Mouse (Mus musculus) MEL (cell line): ENCODE measurements around the gene Ncam1. TPM values are rescaled to one million over a fixed set of nuclear protein-coding genes. Genes with fewer than 3 reads are reported as not detected.

Experiments
- DNase-seq: peaks from one replicate; pipeline ENCODE4 v3.0.0; 2011; ENCODE audit warnings: low read depth, low spot score
- H3K27ac ChIP-seq: 2 replicates; pipeline ENCODE4 v1.5.1; 2012; ENCODE audit warnings: low read depth, mild to moderate bottlenecking, control low read depth, low read length, moderate library complexity; ENCODE audit not compliant: control insufficient read depth
- H3K27me3 ChIP-seq, 2 experiments: fragments of 150-350 bp in 1 of 2; sonication (generic) in 1 of 2; 2 replicates each; pipeline ENCODE4 v1.6.1; 2012; ENCODE audit warnings: low read length in 2 of 2, mild to moderate bottlenecking in 2 of 2, improper control_type of control experiment in 1 of 2, moderate library complexity in 1 of 2; ENCODE audit not compliant: insufficient read depth in 2 of 2, control insufficient read depth in 1 of 2
- H3K36me3 ChIP-seq, 2 experiments: 2 replicates each; pipeline ENCODE4 v1.6.1; 2012 to 2014; ENCODE audit warnings: low read length in 2 of 2, improper control_type of control experiment in 1 of 2, inconsistent platforms in 1 of 2, mild to moderate bottlenecking in 1 of 2; ENCODE audit not compliant: insufficient read depth in 2 of 2, control insufficient read depth in 1 of 2
- H3K4me1 ChIP-seq, 2 experiments: fragments of 150-350 bp in 1 of 2; sonication (generic) in 1 of 2; 2 replicates each; pipeline ENCODE4 v1.6.1; 2012; ENCODE audit warnings: low read length in 2 of 2, improper control_type of control experiment in 1 of 2, mild to moderate bottlenecking in 1 of 2; ENCODE audit not compliant: insufficient read depth in 2 of 2, control insufficient read depth in 1 of 2
- H3K4me3 ChIP-seq, 2 experiments: fragments of 150-350 bp in 1 of 2; sonication (generic) in 1 of 2; 2 replicates each; pipeline ENCODE4 v1.5.1; 2012; ENCODE audit warnings: low read depth in 2 of 2, low read length in 2 of 2, mild to moderate bottlenecking in 2 of 2, moderate library complexity in 2 of 2, control low read depth in 1 of 2, improper control_type of control experiment in 1 of 2; ENCODE audit not compliant: control insufficient read depth in 1 of 2, insufficient read depth in 1 of 2
- H3K79me2 ChIP-seq: 2 replicates; pipeline ENCODE4 v1.6.1; 2012; ENCODE audit warnings: mild to moderate bottlenecking, low read length, moderate library complexity; ENCODE audit not compliant: control insufficient read depth, poor library complexity, insufficient read depth
- H3K9ac ChIP-seq: 2 replicates; pipeline ENCODE4 v1.6.1; 2012; ENCODE audit warnings: low read depth, mild to moderate bottlenecking, control low read depth, low read length, moderate library complexity; ENCODE audit not compliant: control insufficient read depth, poor library complexity, severe bottlenecking
- H3K9me3 ChIP-seq: fragments of 150-350 bp; sonication (generic); replicated peaks from 2 replicates; pipeline ENCODE4 v1.6.1; 2012; ENCODE audit warnings: mild to moderate bottlenecking, low read length, improper control_type of control experiment, moderate library complexity; ENCODE audit not compliant: insufficient read depth
- BHLHE40 ChIP-seq: IDR thresholded peaks from 2 replicates; pipeline ENCODE4 v1.6.1; 2012; ENCODE audit warnings: low read depth, mild to moderate bottlenecking, inconsistent platforms, low read length, improper control_type of control experiment, borderline replicate concordance
- CHD2 ChIP-seq: IDR thresholded peaks from 2 replicates; pipeline ENCODE4 v1.6.1; 2011; ENCODE audit warnings: low read length, improper control_type of control experiment
- CTCF ChIP-seq, 3 experiments: IDR thresholded peaks in 2 of 3; conservative IDR thresholded peaks in 1 of 3; 2 replicates each; pipeline ENCODE4 v1.5.1; 2011 to 2012; ENCODE audit warnings: low read length in 3 of 3, low read depth in 2 of 3, mild to moderate bottlenecking in 2 of 3, improper control_type of control experiment in 1 of 3, inconsistent platforms in 1 of 3, mixed read lengths in 1 of 3, moderate library complexity in 1 of 3; ENCODE audit not compliant: control insufficient read depth in 1 of 3, insufficient read depth in 1 of 3, poor library complexity in 1 of 3, severe bottlenecking in 1 of 3
- ELF1 ChIP-seq: IDR thresholded peaks from 2 replicates; pipeline ENCODE4 v1.6.1; 2014; ENCODE audit warnings: low read depth, mild to moderate bottlenecking, inconsistent platforms, low read length, improper control_type of control experiment, moderate library complexity
- EP300 ChIP-seq, 2 experiments: IDR thresholded peaks; 2 replicates each; pipeline ENCODE4 v1.6.1; 2011; ENCODE audit warnings: improper control_type of control experiment in 2 of 2, low read length in 2 of 2, low read depth in 1 of 2, mild to moderate bottlenecking in 1 of 2
- GATA1 ChIP-seq: IDR thresholded peaks from 2 replicates; pipeline ENCODE4 v1.6.1; 2011; ENCODE audit warnings: low read depth, low read length, improper control_type of control experiment
- KAT2A ChIP-seq: conservative IDR thresholded peaks from 2 replicates; pipeline ENCODE4 v1.6.1; 2012; ENCODE audit warnings: low read depth, low read length, improper control_type of control experiment, inconsistent platforms
- MAX ChIP-seq: IDR thresholded peaks from 2 replicates; pipeline ENCODE4 v1.6.1; 2011; ENCODE audit warnings: low read length, improper control_type of control experiment
- MEF2A ChIP-seq: IDR thresholded peaks from 2 replicates; pipeline ENCODE4 v1.6.1; 2014; ENCODE audit warnings: low read depth, mild to moderate bottlenecking, inconsistent platforms, low read length, improper control_type of control experiment; ENCODE audit not compliant: poor library complexity, insufficient replicate concordance, severe bottlenecking; ENCODE audit errors: extremely low read depth
- MXI1 ChIP-seq: IDR thresholded peaks from 2 replicates; pipeline ENCODE4 v1.6.1; 2011; ENCODE audit warnings: mild to moderate bottlenecking, low read depth, low read length, improper control_type of control experiment
- MYC ChIP-seq: IDR thresholded peaks from 2 replicates; pipeline ENCODE4 v1.6.1; 2011; ENCODE audit warnings: low read depth, mild to moderate bottlenecking, low read length, improper control_type of control experiment, moderate library complexity
- NELFE ChIP-seq: IDR thresholded peaks from 2 replicates; pipeline ENCODE4 v1.6.1; 2011; ENCODE audit warnings: low read depth, low read length, improper control_type of control experiment
- NRF1 ChIP-seq: IDR thresholded peaks from 2 replicates; pipeline ENCODE4 v1.6.1; 2014; ENCODE audit warnings: low read depth, mild to moderate bottlenecking, inconsistent platforms, low read length, improper control_type of control experiment, moderate library complexity; ENCODE audit not compliant: poor library complexity, insufficient read depth, severe bottlenecking
- POLR2A ChIP-seq, 2 experiments: IDR thresholded peaks; 2 replicates each; pipeline ENCODE4 v1.6.1; 2011 to 2012; ENCODE audit warnings: low read length in 2 of 2, mild to moderate bottlenecking in 2 of 2, control low read depth in 1 of 2, improper control_type of control experiment in 1 of 2, low read depth in 1 of 2, moderate library complexity in 1 of 2; ENCODE audit not compliant: control insufficient read depth in 1 of 2, insufficient read depth in 1 of 2, poor library complexity in 1 of 2
- POLR2AphosphoS5 ChIP-seq: IDR thresholded peaks from 2 replicates; pipeline ENCODE4 v1.6.1; 2012; ENCODE audit warnings: low read depth, borderline replicate concordance, mild to moderate bottlenecking, inconsistent platforms, low read length, moderate library complexity, mixed read lengths
- TAL1 ChIP-seq: IDR thresholded peaks from 2 replicates; pipeline ENCODE4 v1.6.1; 2012; ENCODE audit warnings: mild to moderate bottlenecking, inconsistent platforms, low read length, moderate library complexity, mixed read lengths
- TBP ChIP-seq: IDR thresholded peaks from 2 replicates; pipeline ENCODE4 v1.8.0; 2011; ENCODE audit warnings: low read depth, low read length, improper control_type of control experiment
- TCF12 ChIP-seq: IDR thresholded peaks from 2 replicates; pipeline ENCODE4 v1.6.1; 2014; ENCODE audit warnings: low read depth, mild to moderate bottlenecking, inconsistent platforms, low read length, improper control_type of control experiment, moderate library complexity
- UBTF ChIP-seq: IDR thresholded peaks from 2 replicates; pipeline ENCODE4 v1.6.1; 2012; ENCODE audit warnings: low read depth, mild to moderate bottlenecking, inconsistent platforms, low read length, improper control_type of control experiment, moderate library complexity, borderline replicate concordance; ENCODE audit not compliant: insufficient read depth
- USF2 ChIP-seq, 2 experiments: IDR thresholded peaks; 2 replicates each; pipeline ENCODE4 v1.6.1; 2011 to 2012; ENCODE audit warnings: improper control_type of control experiment in 2 of 2, low read length in 2 of 2, borderline replicate concordance in 1 of 2, inconsistent platforms in 1 of 2, low read depth in 1 of 2, mild to moderate bottlenecking in 1 of 2; ENCODE audit not compliant: insufficient read depth in 1 of 2
- ZC3H11A ChIP-seq: IDR thresholded peaks from 2 replicates; pipeline ENCODE4 v1.6.1; 2012; ENCODE audit warnings: low read depth, mild to moderate bottlenecking, inconsistent platforms, low read length, improper control_type of control experiment
- polyA plus RNA-seq, 2 experiments: library from polyadenylated mRNA; stranded (reverse) in 1 of 2; unstranded in 1 of 2; fragments of >175 nt in 1 of 2; fragments of >200 nt in 1 of 2; gene quantifications; 2 replicates each; pipeline versions ENCODE4 v1.2.1 to v1.2.4; 2012; ENCODE audit warnings: low replicate concordance in 2 of 2, low read depth in 1 of 2; ENCODE audit not compliant: insufficient read length in 2 of 2, insufficient read depth in 1 of 2, missing spikeins in 1 of 2
- total RNA-seq: library from RNA; depleted of rRNA; stranded (reverse); fragments of 300-350 nt; gene quantifications from 2 replicates; pipeline ENCODE4 v1.2.3, GENCODE M21; 2012

Gene Ncam1
- total and polyA plus RNA-seq, 3 experiments: not detected

- Histone ChIP-seq H3K9ac (no peak overlapping the region), H3K36me3 (no peaks in the 10 kb centered on the region), H3K4me3 (no peak overlapping the region), H3K27ac (no peak overlapping the region), H3K4me1 (no peaks in the 10 kb centered on the region), H3K9me3 (no peaks in the 10 kb centered on the region), H3K27me3 (no peaks in the 10 kb centered on the region), H3K79me2 (no peaks in the 10 kb centered on the region)
- no peak for TF ChIP-seq MYC
- TF ChIP-seq GATA1: no peak
- no peak for TF ChIP-seq ZC3H11A
- no peak for TF ChIP-seq CTCF (IDR thresholded peaks at IDR 0.05 in 2 of 3, conservative IDR thresholded peaks at IDR 0.05 in 1 of 3; ENCODE audit: control insufficient read depth in 1 of 3, insufficient read depth in 1 of 3, low read depth in 2 of 3, low read length in 3 of 3, poor library complexity in 1 of 3, severe bottlenecking in 1 of 3)
- no peak for TF ChIP-seq TAL1
- TF ChIP-seq NRF1: no peak
- TF ChIP-seq MXI1: no peak
- no peak for TF ChIP-seq EP300 (IDR thresholded peaks at IDR 0.05; ENCODE audit: low read depth in 1 of 2, low read length in 2 of 2)
- no peak for TF ChIP-seq ELF1
- no peak for TF ChIP-seq NELFE
- no peak for TF ChIP-seq MEF2A
- no peak for TF ChIP-seq BHLHE40
- TF ChIP-seq USF2 (IDR thresholded peaks at IDR 0.05; ENCODE audit: borderline replicate concordance in 1 of 2, insufficient read depth in 1 of 2, low read depth in 1 of 2, low read length in 2 of 2): no peak
- TF ChIP-seq POLR2AphosphoS5: no peak
- no peak for TF ChIP-seq CHD2
- TF ChIP-seq POLR2A (IDR thresholded peaks at IDR 0.05; ENCODE audit: control insufficient read depth in 1 of 2, insufficient read depth in 1 of 2, low read depth in 1 of 2, low read length in 2 of 2, poor library complexity in 1 of 2): no peak
- TF ChIP-seq KAT2A: no peak
- TF ChIP-seq TCF12: no peak
- TF ChIP-seq TBP: no peak
- no peak for TF ChIP-seq MAX
- no peak for DNase-seq
These were observed 271.4 kb downstream of the Ncam1 start for GRCm38 (mm10) chr9:49527340-49527739.

- Histone ChIP-seq H3K4me1 (no peaks in the 10 kb centered on the region), H3K36me3 (no peaks in the 10 kb centered on the region), H3K9me3 (no peaks in the 10 kb centered on the region), H3K27me3 (no peaks in the 10 kb centered on the region), H3K79me2 (no peaks in the 10 kb centered on the region), H3K4me3 (no peak overlapping the region), H3K27ac (no peak overlapping the region), H3K9ac (no peak overlapping the region)
- TF ChIP-seq UBTF (no peak), MXI1 (no peak), MEF2A (no peak), NELFE (no peak), MYC (no peak)
- DNase-seq: no peak
These were observed 274.0 kb downstream of the Ncam1 start for GRCm38 (mm10) chr9:49524721-49525120.
